Mouse (Mus musculus) central nervous system, embryonic 18 days (tissue): ENCODE measurements around the gene Aatf. TPM values are rescaled to one million over a fixed set of nuclear protein-coding genes. Genes with fewer than 3 reads are reported as not detected.

ENCODE experiments used
- polyA plus RNA-seq: library from polyadenylated mRNA; depleted of rRNA; stranded (reverse); fragments of >200 nt; gene quantifications from 2 replicates; pipeline ENCODE4 v1.2.3, GENCODE M21; 2012; rRNA removed

The Aatf gene
- polyA plus RNA-seq = 10.4 and 10.5 TPM in 2 replicates

GRCm38 (mm10) chr11:84513171-84514116 lies at the start of gene Aatf:
TSS of gene Aatf (minus strand) at chr11:84513522.

GRCm38 (mm10) chr11:84525421-84526274 lies 12.3 kb upstream of the Aatf start, which contains the start of gene Lhx1:
TSS of gene Lhx1 (minus strand) at chr11:84525535.

Other genes with a start within 250 kb of the Aatf start
- gene Lhx1, start 12.0 kb upstream of the Aatf start, polyA plus RNA-seq = 9.4 and 13.6 TPM in 2 replicates